9 mouse cellular contexts compared by ENCODE assay signal in the genomic region with DNA sequence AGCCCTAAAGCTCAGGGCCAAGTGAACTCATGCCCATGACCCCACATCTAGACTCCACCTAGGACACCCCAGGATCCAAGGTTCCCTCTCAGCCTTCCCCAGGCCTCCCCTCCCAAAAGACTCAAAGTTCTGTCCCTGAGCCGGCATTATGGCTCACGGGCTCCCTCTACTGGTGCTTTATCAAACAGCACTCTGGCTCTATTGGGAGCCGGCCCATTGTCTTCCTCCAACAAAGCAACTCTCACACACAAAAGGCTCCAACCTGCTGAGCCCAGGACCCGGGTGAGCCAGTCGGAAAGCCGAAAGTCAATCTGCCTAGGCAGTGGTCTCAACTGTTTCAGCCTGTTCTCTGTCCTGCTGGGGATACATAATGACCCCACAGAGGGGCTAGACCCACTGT. TPM values are rescaled to one million over a fixed set of nuclear protein-coding genes. Genes with fewer than 3 reads are reported as not detected.
DNase-seq lines count a peak whose midpoint lies in the region; ATAC-seq and TF ChIP-seq lines count a peak whose summit lies in the region.
"Had no signal": no experiment of that assay in that cellular context is flagged by ENCODE, and none has a peak within 500 bp of the region (broad histone marks: within the 10 kb centered on the region; RNA-seq: fewer than 3 reads in every experiment).

No protein-coding gene starts in this region.

- WGBS in intestine, postnatal 0 days: 3% methylated on average over 6 of the region's 6 CpGs
- WGBS in midbrain, embryonic 15.5 days: 0% methylated on average over 6 of the region's 6 CpGs

- H3K4me2 ChIP-seq in intestine, postnatal 0 days (replicated peaks; ENCODE audit: low read depth): no peak overlapping the region
- no peak overlapping the region; the same call in 1 of the 2 replicates for H3K4me2 ChIP-seq in midbrain, embryonic 15.5 days

- peak; percentile 95; the same call in 1 of the 2 replicates for TF ChIP-seq CTCF in gastrocnemius, adult 2 months (IDR thresholded peaks at IDR 0.05)
- peak; percentile 92 for TF ChIP-seq CTCF in intestine, postnatal 0 days (IDR thresholded peaks at IDR 0.05; ENCODE audit: low read depth)

- no peaks in the 10 kb centered on the region for H3K27me3 ChIP-seq in intestine, postnatal 0 days (replicated peaks; ENCODE audit: control insufficient read depth, insufficient read depth, low read length)
- no peaks in the 10 kb centered on the region for H3K27me3 ChIP-seq in midbrain, embryonic 15.5 days (replicated peaks)

- intact Hi-C loops in gastrocnemius, adult 2 months (cut with DNase I): loop anchor here (1.0 kb wide), 1 partner anchor 439 kb away; no protein-coding TSS in a partner anchor
- intact Hi-C loops in left cerebral cortex, postnatal 4 days (cut with DNase I): no loop called here

- H3K9me3 ChIP-seq in intestine, postnatal 0 days (ENCODE audit: control insufficient read depth): no peaks in the 10 kb centered on the region
- no peaks in the 10 kb centered on the region for H3K9me3 ChIP-seq in midbrain, embryonic 15.5 days

- H3K27ac ChIP-seq in gastrocnemius, adult 2 months: no peak overlapping the region
- H3K27ac ChIP-seq in intestine, postnatal 0 days (ENCODE audit: low read depth, low read length): no peak overlapping the region
- peak overlapping the region; percentile 79 for H3K27ac ChIP-seq in midbrain, embryonic 15.5 days

- ATAC-seq in intestine, postnatal 0 days: peak; percentile 51; the same call in 1 of the 2 replicates
- ATAC-seq in midbrain, embryonic 15.5 days (replicated peaks): peak; percentile 34; the same call in 1 of the 2 replicates

- no peak overlapping the region for H3K9ac ChIP-seq in intestine, postnatal 0 days (ENCODE audit: low read depth, low read length)
- peak overlapping the region; percentile 17; the same call in 1 of the 2 replicates for H3K9ac ChIP-seq in midbrain, embryonic 15.5 days

- H3K36me3 ChIP-seq in intestine, postnatal 0 days (ENCODE audit: control insufficient read depth, insufficient read depth): no peaks in the 10 kb centered on the region
- H3K36me3 ChIP-seq in midbrain, embryonic 15.5 days (replicated peaks): no peaks in the 10 kb centered on the region

- no peak overlapping the region for H3K4me3 ChIP-seq in gastrocnemius, adult 2 months
- no peak overlapping the region for H3K4me3 ChIP-seq in intestine, postnatal 0 days (ENCODE audit: low read depth, low read length)
- H3K4me3 ChIP-seq in midbrain, embryonic 15.5 days: no peak overlapping the region
- H3K4me3 ChIP-seq: erythroblast, embryonic 14.5 days had no signal

- no peaks in the 10 kb centered on the region for H3K4me1 ChIP-seq in intestine, postnatal 0 days (replicated peaks; ENCODE audit: control insufficient read depth, insufficient read depth, low read length)
- H3K4me1 ChIP-seq in midbrain, embryonic 15.5 days: peaks cover 39% of the 10 kb centered on the region

- peak; percentile 78 for DNase-seq in 3T3-L1 (ENCODE audit: low read depth, low spot score)
- DNase-seq in WW6 (ENCODE audit: low read depth, low spot score): peak; percentile 73
- peak; percentile 67 to 76 for DNase-seq in cerebellum, postnatal 36 days
- DNase-seq in gastrocnemius, adult 2 months: peak; percentile 72
- DNase-seq in left cerebral cortex, postnatal 4 days: peak; percentile 73
- DNase-seq in spleen, postnatal 4 days (ENCODE audit: low spot score in 2 of 2): peak; percentile 63 to 89

RNA-seq across cellular contexts. Expression of gene Gins2, which starts 29.0 kb away (rescaled TPM):
- total RNA-seq in gastrocnemius, adult 2 months (2021): under 1 TPM; 0.36 to 0.67 TPM
- 23.1 and 23.7 TPM in 2 replicates for polyA plus RNA-seq in intestine, postnatal 0 days (2015; fragmentation: Nextera tagmentation; extraction: Ambion mirVana)
- 1 to 10 TPM; 4.8 to 5.7 TPM for total RNA-seq in left cerebral cortex, postnatal 4 days (2021)
- 15.3 and 16.5 TPM in 2 replicates for polyA plus RNA-seq in midbrain, embryonic 15.5 days (2015; fragmentation: Nextera tagmentation; extraction: Ambion mirVana)

RNA-seq across cellular contexts. Expression of gene 1190005I06Rik, which starts 29.3 kb away (rescaled TPM):
- 1 to 10 TPM in 1 of 2 experiments, under 1 TPM in 1; 0.77 to 1.0 TPM for total RNA-seq in gastrocnemius, adult 2 months (2021)
- 3.9 and 4.0 TPM in 2 replicates for polyA plus RNA-seq in intestine, postnatal 0 days (2015; fragmentation: Nextera tagmentation; extraction: Ambion mirVana)
- 10 to 100 TPM in 1 of 2 experiments, 1 to 10 TPM in 1; 6.2 to 10.3 TPM for total RNA-seq in left cerebral cortex, postnatal 4 days (2021)
- 18.1 and 20.1 TPM in 2 replicates for polyA plus RNA-seq in midbrain, embryonic 15.5 days (2015; fragmentation: Nextera tagmentation; extraction: Ambion mirVana)

RNA-seq across cellular contexts. Expression of gene Gm27021, which starts 49.8 kb away (rescaled TPM):
- total RNA-seq in gastrocnemius, adult 2 months (2021): not detected
- 1.0 and 1.9 TPM in 2 replicates for polyA plus RNA-seq in intestine, postnatal 0 days (2015; fragmentation: Nextera tagmentation; extraction: Ambion mirVana)
- total RNA-seq in left cerebral cortex, postnatal 4 days (2021): 1 to 10 TPM in 1 of 2 experiments, under 1 TPM in 1; 0.66 to 1.6 TPM
- polyA plus RNA-seq in midbrain, embryonic 15.5 days (2015; fragmentation: Nextera tagmentation; extraction: Ambion mirVana): 6.6 and 6.8 TPM in 2 replicates

RNA-seq across cellular contexts. Expression of gene Cox4i1, which starts 49.9 kb away (rescaled TPM):
- 1,000 to 10,000 TPM; 1,376 to 1,812 TPM for total RNA-seq in gastrocnemius, adult 2 months (2021)
- polyA plus RNA-seq in intestine, postnatal 0 days (2015; fragmentation: Nextera tagmentation; extraction: Ambion mirVana): 2,406 and 2,420 TPM in 2 replicates
- total RNA-seq in left cerebral cortex, postnatal 4 days (2021): 100 to 1,000 TPM; 723 to 731 TPM
- polyA plus RNA-seq in midbrain, embryonic 15.5 days (2015; fragmentation: Nextera tagmentation; extraction: Ambion mirVana): 1,028 and 1,049 TPM in 2 replicates

RNA-seq across cellular contexts. Expression of gene Emc8, which starts 50.3 kb away (rescaled TPM):
- 10 to 100 TPM; 22.2 to 25.6 TPM for total RNA-seq in gastrocnemius, adult 2 months (2021)
- 127 and 135 TPM in 2 replicates for polyA plus RNA-seq in intestine, postnatal 0 days (2015; fragmentation: Nextera tagmentation; extraction: Ambion mirVana)
- total RNA-seq in left cerebral cortex, postnatal 4 days (2021): 10 to 100 TPM; 68.7 to 69.7 TPM
- 98.0 and 115 TPM in 2 replicates for polyA plus RNA-seq in midbrain, embryonic 15.5 days (2015; fragmentation: Nextera tagmentation; extraction: Ambion mirVana)
